Mouse (Mus musculus): Measurements from ENCODE around the gene Itga9.

GRCm38 (mm10) chr9:118632758-118633143, 26.3 kb downstream of the Itga9 start:
- no peak for TF ChIP-seq CTCF (IDR thresholded peaks at IDR 0.05; ENCODE audit: low read depth)
- TF ChIP-seq EP300 (IDR thresholded peaks at IDR 0.05; ENCODE audit: low read depth): peak; percentile 60

Measured in liver, postnatal 0 days (tissue).